Mouse (Mus musculus) right cerebral cortex, postnatal 25 days (tissue): Measurements from ENCODE around the gene Gm49396.

Experiments
- DNase-seq: peaks from one replicate; pipeline ENCODE4 v3.0.0; 2022

Gene Gm49396

GRCm38 (mm10) chr7:30614454-30614853 lies 51.3 kb downstream of the Gm49396 start:
- no peak for DNase-seq

- DNase-seq, result no peak
Measured at GRCm38 (mm10) chr7:30615049-30615760, 52.1 kb downstream of the Gm49396 start.
